Mouse (Mus musculus) yolk sac, embryonic 10.5 days (tissue): ENCODE results near the gene Tmem266.
A peak's percentile ranks its signal among the peaks of the same experiment; 100 is the strongest.

ENCODE experiments used
- DNase-seq: peaks from one replicate; pipeline ENCODE4 v3.0.0-alpha.2; 2017; ENCODE audit warnings: low spot score

Tmem266 gene

GRCm38 (mm10) chr9:55326515-55327233, at the start of gene Tmem266, which contains the start of gene Nrg4:
Gene Tmem266 (plus strand): TSS chr9:55326913.
Gene Nrg4 (minus strand): TSS chr9:55326844.
- DNase-seq = peak; percentile 78

DNA sequence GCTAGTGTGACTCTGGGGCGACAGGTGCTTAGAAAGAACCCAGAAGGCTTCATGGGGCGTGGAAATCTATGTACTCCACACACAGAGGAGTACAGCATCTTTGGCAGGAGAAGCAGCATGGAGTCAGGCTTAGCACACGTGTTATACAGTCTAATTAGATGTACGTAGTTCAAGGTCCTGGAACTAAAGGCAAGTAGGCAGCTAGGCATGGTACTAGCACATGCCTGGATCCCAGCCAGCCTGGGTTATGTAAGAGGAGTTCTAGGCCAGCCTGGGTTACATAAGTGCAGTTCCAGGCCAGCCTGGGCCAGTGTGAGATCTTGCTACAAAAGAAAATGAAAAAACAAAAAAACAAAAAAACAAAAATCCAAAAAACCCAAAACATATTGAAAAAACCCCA, 49.2 kb upstream of the Tmem266 start:
- DNase-seq = no peak

DNA sequence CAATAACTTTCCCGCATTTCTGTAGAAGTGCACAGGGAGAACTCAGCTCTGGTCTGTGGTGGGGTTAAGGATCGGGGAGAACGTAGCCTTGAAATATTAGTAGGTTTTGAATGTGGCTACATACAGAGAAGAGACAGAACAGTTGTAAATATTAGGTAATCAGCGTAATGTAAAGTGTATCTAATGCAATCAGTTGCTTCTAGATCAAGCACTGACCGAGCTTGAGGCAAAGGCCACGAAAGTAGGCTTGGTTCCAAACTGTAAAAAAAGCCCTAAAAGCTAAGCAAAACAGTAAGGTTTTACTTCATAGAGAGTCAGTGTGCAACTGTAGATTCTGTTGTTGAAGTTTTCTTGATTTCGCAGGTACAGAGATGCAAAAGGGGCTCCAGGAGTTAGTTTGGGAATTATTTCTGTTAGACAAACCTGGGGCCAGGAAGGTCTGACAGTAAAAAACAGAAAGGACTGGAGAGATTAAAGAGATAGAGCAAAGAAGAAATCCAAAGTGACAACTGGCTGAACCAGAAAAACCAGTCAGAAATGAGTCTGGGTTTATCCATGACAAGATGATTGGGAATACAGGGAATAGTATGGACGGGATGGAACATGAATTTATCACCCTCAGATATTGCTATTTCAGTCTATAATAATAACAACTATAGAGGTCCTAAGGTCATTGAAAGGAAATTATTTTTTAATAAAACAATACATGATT, 47.4 kb upstream of the Tmem266 start:
- no peak for DNase-seq

- peak; percentile 43 for DNase-seq
Measured at GRCm38 (mm10) chr9:55283516-55283915, 43.2 kb upstream of the Tmem266 start.

GRCm38 (mm10) chr9:55285197-55285596, 41.5 kb upstream of the Tmem266 start:
- no peak for DNase-seq

GRCm38 (mm10) chr9:55289475-55290198, 37.1 kb upstream of the Tmem266 start:
- DNase-seq = no peak

DNA sequence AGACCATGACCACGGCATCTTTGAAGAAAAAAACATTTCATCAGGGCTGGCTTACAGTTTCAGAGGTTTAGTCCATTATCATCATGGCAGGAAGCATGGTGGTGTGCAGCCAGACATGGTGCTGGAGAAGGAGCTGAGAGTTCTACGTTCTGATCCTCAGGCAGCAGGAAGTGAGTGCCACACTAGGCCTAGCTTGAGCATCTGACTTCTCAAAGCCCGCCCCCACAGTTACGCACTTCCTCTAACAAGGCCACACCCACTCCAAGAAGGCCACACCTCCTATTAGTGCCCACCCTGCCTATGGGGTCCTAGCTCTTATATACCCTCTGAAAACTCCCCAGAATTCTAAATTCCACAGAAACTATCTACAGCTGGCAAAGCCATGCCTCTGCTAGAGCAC, 34.7 kb upstream of the Tmem266 start:
- DNase-seq = no peak

DNA sequence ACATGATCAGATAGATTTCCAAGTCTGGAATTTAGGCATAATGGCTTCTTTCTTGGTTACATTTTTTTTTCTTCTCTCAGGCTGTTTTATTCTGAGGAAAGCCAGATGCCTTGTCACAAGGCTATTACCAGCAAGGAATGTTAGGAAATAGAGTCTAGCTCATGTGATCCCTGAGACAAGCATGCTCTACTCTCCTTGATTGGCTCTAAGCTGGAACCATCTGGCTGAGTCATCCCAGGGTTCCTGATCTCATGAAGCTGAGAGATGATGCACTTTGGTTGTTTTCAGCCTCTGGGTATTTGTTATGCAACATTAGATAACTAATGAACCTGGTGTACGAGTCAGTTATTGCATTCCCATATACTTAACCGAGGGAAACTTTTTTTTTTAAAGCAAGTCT, 30.5 kb upstream of the Tmem266 start:
- no peak for DNase-seq

DNA sequence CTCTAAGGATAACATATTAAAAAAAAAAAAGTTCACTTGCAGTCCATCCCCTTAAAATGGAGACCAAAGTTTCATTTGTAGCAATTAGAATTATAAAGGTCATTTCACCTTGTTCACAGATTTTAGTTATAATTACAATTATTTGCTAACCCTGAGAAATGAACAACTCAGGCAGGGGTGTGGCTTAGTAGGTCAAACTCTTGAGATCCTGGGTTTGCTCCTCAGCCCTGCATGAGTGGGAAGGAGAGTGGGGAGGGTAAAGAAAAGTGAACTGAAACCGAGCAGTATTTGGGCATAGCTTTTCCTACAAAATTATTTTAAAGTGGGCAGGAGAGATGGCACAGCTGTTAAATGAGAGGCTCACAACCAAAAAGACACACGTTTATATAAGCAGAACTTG, 19.6 kb upstream of the Tmem266 start:
- DNase-seq = no peak

DNA sequence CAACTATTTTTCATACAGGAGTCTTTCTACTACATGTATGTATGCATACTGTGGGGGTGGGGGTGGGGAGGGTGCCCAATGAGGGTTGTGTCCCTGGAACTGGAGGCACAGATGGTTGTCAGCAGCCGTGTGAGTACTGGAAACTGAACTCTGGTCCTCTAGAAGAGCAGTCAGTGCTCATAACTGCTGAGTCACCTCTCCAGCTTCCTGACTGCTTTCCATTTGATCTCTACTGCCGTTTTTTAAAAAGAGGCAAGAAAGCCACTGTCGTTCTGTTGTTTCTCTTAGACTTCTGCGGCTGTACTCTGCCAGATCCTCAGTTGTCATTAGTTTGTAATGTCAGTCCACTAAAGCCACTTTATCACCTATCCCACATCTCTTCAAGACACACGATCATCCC, 19.2 kb upstream of the Tmem266 start:
- no peak for DNase-seq

DNA sequence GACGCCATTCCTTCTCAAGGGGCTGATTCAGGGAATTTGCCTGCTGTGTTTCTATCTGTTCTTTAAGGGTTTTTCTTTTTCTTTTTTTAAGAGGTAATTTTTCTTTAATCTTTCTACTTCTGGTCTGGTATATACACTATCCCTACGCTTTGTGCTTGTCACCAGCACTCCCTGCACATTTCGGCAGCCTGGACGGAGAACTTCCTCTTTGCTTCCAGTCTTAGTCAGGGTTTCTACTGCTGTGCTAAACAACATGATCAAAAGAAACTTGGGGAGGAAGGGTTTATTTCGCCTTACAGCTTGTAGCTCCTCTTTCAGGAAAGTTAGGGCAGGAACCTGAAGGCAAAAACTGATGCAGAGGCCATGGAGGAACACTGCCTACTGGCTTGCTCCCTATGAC, 18.3 kb upstream of the Tmem266 start:
- no peak for DNase-seq

- peak; percentile 64 for DNase-seq
Measured at GRCm38 (mm10) chr9:55311560-55311959, 15.2 kb upstream of the Tmem266 start.

DNA sequence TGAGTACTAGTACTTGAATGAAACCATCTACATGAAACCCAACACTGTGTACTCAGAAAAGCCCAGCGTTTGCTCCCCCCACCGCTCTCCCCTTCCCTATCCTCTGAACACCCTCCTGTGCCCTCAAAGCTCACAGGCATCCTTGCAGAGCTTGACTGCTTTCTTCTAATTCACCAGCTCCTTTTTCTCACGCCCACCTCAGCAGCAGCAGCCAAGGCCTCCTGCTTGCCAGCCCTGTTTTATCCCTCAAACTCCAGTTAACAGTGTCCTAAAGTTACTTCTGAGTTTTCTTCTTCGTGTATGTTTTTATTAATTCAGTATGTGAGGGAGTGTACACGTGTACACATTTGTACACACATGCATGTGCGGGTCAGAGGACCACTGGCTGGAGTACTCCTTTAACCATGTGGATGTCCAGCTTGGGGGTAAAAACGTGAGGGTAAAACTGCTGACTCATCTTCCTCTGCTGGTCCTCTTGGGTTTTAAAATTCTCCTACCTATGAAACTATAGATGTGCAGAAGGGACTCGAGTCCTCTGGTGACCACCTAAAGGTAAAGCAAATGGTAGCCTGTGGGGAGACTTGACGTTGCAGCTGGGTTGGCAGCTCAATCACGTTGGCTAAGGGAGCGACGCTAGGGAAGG, 13.0 kb upstream of the Tmem266 start:
- no peak for DNase-seq

GRCm38 (mm10) chr9:55322641-55323040, 4.1 kb upstream of the Tmem266 start:
- DNase-seq = no peak

DNA sequence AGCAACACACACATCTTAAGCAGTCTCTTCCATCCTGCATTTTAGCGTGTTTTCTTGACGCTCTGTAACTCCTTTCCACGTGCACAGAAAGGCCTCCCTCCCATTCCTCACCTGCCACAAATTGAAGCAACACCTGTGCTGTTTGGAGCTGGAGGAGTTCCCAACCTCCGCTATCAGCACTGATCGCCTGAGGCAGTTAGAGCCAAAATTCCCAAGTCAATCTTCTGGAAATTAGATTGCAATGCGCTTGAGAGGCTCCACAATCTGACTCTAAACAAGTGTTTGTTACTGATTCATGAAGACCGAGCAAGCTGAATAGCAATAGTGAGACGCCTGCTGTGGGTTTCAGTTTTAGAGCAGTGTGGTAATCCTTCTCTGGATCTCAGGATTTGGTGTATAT, 2.6 kb upstream of the Tmem266 start:
- no peak for DNase-seq

DNA sequence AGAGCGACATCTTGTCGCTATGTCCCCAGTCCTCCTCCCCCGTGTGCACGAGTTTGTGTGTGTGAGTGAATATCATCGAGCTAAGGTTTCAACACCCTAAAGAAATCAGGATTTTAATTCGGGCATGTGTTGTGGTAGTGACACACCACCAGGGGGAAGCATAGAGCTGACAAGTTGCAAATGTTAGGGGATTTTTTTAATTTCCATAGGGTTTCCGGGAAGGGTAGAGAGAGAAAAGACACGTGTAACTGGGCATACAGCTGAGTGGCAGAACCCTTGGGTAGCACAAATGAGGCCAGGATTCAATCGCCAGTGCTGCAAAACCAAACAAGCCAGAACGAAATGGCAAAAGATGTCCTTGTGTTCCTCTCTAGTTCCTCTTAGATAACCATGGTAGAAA, 2.2 kb upstream of the Tmem266 start:
- no peak for DNase-seq

- DNase-seq = no peak
Measured at GRCm38 (mm10) chr9:55325061-55325460, 1.7 kb upstream of the Tmem266 start.

DNA sequence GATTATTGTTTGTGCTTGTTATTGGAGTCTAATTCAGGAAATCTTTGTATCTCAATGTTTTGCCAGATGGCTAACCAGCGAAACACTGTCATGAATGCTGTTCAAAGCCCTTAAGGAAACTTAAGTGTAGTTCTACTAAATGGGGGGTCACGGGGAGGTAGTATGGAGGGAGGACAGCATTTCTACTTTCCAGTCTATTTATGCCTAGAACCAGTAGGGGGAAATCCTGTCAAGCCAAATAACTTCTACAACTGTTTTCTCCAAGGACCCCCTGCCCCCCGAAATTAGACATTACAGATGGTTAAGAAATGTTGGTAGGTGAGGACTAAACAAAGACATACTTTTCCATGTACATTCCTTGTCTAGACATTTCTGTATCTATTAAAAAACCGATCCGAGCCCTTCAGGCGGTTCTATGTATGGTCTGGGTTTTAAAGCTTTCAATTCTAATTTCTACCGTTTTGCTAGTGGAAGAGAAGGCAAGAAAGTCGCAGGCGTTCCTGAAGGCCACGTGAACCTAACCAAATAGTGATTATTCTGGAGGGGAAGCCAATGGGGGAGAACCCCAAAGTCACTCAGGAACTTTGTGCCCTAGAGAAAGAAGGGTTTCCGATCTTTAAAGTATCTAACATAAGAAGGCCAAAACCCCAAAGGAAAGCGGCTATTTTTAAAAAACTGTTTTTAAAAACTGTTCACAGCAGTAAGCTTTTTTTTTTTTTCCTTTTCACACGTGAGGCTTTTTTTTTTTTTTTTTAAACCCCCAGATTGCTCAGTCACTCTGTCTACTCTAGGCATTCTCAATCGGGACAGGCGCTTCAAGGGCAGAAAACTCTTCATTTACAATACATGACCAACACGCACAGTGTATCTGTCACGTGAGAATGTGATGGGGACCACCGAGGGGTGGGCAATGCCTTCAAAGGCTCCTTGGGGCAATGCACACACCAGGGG, 874 bp upstream of the Tmem266 start:
- DNase-seq = no peak

GRCm38 (mm10) chr9:55327234-55327615, 512 bp downstream of the Tmem266 start:
- no peak for DNase-seq

GRCm38 (mm10) chr9:55328151-55328918, 1.6 kb downstream of the Tmem266 start:
- DNase-seq = no peak

- no peak for DNase-seq
Measured at GRCm38 (mm10) chr9:55329401-55329800, 2.7 kb downstream of the Tmem266 start.
